Mouse (Mus musculus): ENCODE data around the gene Hoxd12.

Hoxd12 gene

GRCm38 (mm10) chr2:74682796-74683195, 8.0 kb downstream of the Hoxd12 start:
- no peak for DNase-seq

GRCm38 (mm10) chr2:74683471-74683951, 8.7 kb downstream of the Hoxd12 start:
- DNase-seq, result no peak

GRCm38 (mm10) chr2:74684106-74684505, 9.3 kb downstream of the Hoxd12 start:
- no peak for DNase-seq

- DNase-seq, result no peak
Measured at GRCm38 (mm10) chr2:74685059-74685603, 10.3 kb downstream of the Hoxd12 start.

- no peak for DNase-seq
Measured at GRCm38 (mm10) chr2:74686301-74686987, 11.6 kb downstream of the Hoxd12 start.

- no peak for DNase-seq
Measured at GRCm38 (mm10) chr2:74686988-74687697, 12.3 kb downstream of the Hoxd12 start.

GRCm38 (mm10) chr2:74687698-74688555, 13.1 kb downstream of the Hoxd12 start:
- DNase-seq, result no peak

- no peak for DNase-seq
Measured at GRCm38 (mm10) chr2:74688795-74689573, 14.2 kb downstream of the Hoxd12 start.

GRCm38 (mm10) chr2:74689574-74690337, 14.9 kb downstream of the Hoxd12 start:
- DNase-seq, result no peak

- DNase-seq, result no peak
Measured at GRCm38 (mm10) chr2:74690338-74690716, 15.5 kb downstream of the Hoxd12 start.

- DNase-seq, result no peak
Measured at GRCm38 (mm10) chr2:74691022-74691951, 16.5 kb downstream of the Hoxd12 start, which contains the start of gene Hoxd10. TSS of gene Hoxd10 (plus strand) at chr2:74691924.

GRCm38 (mm10) chr2:74691995-74692807, 17.4 kb downstream of the Hoxd12 start:
- no peak for DNase-seq

- no peak for DNase-seq
Measured at GRCm38 (mm10) chr2:74692808-74693431, 18.1 kb downstream of the Hoxd12 start.

- no peak for DNase-seq
Measured at GRCm38 (mm10) chr2:74693432-74693827, 18.6 kb downstream of the Hoxd12 start.

- no peak for DNase-seq
Measured at GRCm38 (mm10) chr2:74694066-74694465, 19.3 kb downstream of the Hoxd12 start.

GRCm38 (mm10) chr2:74695383-74695782, 20.6 kb downstream of the Hoxd12 start:
- no peak for DNase-seq

GRCm38 (mm10) chr2:74695813-74696430, 21.1 kb downstream of the Hoxd12 start:
- no peak for DNase-seq

All from cerebellum, adult 9-11 months (tissue).